Mouse (Mus musculus) bone marrow macrophage, adult 2 months (primary cell): ENCODE measurements around the gene Slc2a3. TPM values are rescaled to one million over a fixed set of nuclear protein-coding genes. Genes with fewer than 3 reads are reported as not detected.
"Not testable (repeated sequence)": the region's sequence is repeated elsewhere in the genome, so short reads cannot be mapped to it uniquely, and the experiment has no call there.

Source experiments
- H3K27ac ChIP-seq: 2 replicates; pipeline ENCODE4 v1.5.1; 2012; ENCODE audit warnings: low read depth, low read length; ENCODE audit not compliant: insufficient read depth
- H3K4me1 ChIP-seq: 2 replicates; pipeline ENCODE4 v1.6.1; 2012; ENCODE audit warnings: low read length; ENCODE audit not compliant: control insufficient read depth, insufficient read depth
- H3K4me3 ChIP-seq: 2 replicates; pipeline ENCODE4 v1.5.1; 2012; ENCODE audit warnings: mild to moderate bottlenecking, low read length, moderate library complexity; ENCODE audit not compliant: insufficient read depth
- CTCF ChIP-seq: IDR thresholded peaks from 2 replicates; pipeline ENCODE4 v1.5.1; 2012; ENCODE audit warnings: low read depth, mild to moderate bottlenecking, low read length, moderate library complexity
- POLR2A ChIP-seq: IDR thresholded peaks from 2 replicates; pipeline ENCODE4 v1.6.1; 2012; ENCODE audit warnings: mild to moderate bottlenecking, low read depth, low read length, borderline replicate concordance
- polyA plus RNA-seq: library from polyadenylated mRNA; stranded (reverse); fragments of >200 nt; gene quantifications from 2 replicates; pipeline ENCODE4 v1.2.4, GENCODE M21; 2012; ENCODE audit not compliant: missing spikeins, insufficient read depth, insufficient read length

Slc2a3 gene
- polyA plus RNA-seq, 1 experiment: 6.4 TPM

DNA sequence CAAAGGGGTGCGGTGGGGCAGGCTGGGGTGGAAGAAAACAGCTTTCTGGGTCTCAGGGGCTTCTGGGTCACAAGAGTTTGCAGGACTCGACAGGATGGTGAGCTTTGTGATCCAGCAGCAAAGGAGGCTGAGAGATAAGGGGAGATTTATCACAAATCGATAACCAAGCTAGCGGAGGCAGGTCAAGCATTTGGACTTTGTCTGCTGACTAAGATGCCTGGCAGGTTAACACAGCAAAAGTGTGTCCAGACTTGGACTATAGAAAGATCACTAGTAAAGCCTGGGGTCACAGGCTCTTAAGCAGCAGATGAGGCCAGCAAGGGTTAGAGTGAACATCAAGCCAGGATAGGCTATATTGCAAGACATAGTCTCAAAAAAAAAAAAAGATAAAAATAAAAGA lies 20.3 kb downstream of the Slc2a3 start:
- Histone ChIP-seq H3K4me3 (no peak overlapping the region), H3K4me1 (peaks cover 10% of the 10 kb centered on the region)
- TF ChIP-seq POLR2A (no peak), CTCF (no peak)

DNA sequence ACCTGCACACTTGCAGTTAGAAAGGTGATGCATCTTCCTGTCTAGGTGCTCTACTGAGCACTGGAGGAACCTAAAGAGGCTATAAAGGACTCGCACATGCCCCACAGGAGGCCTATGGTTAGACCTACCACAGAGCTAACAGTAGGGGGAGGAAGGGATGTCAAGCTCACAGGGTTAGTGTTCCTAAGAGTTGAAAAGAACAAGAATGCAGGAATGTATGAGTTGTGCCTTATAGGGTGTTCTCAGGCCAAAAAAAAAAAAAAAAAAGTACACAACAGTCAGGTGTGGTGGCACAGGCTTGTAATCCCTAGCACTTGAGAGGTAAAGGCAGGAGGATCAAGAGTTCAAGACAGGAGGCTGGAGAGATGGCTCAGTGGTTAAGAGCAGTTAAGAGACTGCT lies 21.5 kb downstream of the Slc2a3 start:
- TF ChIP-seq POLR2A: no peak
- TF ChIP-seq CTCF: no peak
- no peak overlapping the region for H3K4me3 ChIP-seq
- H3K4me1 ChIP-seq: peaks cover 10% of the 10 kb centered on the region
- no peak overlapping the region for H3K27ac ChIP-seq

More for the DNA sequence above, 20.3 kb downstream of the Slc2a3 start:
- H3K27ac ChIP-seq: no peak overlapping the region

DNA sequence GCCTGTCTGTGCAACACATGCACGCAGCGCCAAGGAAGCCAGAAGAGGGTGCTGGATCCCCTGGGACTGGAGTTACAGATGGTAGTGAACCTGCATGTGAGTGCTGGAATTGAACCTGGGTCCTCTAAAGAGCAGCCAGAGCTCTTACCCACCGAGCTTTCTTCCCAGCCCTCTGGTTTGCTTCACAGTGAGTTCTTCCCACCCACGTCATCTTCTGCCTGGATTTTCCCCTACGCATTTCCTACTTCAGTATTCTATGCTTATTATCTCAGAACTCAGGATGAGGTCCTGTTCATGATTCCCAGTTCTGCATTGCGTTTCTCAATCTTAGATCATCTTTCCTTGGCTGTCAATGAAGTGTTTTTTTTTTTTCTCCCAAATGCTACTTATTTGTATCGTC lies 25.4 kb downstream of the Slc2a3 start:
- H3K4me1 ChIP-seq: peaks cover 2% of the 10 kb centered on the region; the same call in 1 of the 2 replicates
- H3K27ac ChIP-seq: no peak overlapping the region
- H3K4me3 ChIP-seq: no peak overlapping the region
- TF ChIP-seq POLR2A: no peak
- no peak for TF ChIP-seq CTCF

DNA sequence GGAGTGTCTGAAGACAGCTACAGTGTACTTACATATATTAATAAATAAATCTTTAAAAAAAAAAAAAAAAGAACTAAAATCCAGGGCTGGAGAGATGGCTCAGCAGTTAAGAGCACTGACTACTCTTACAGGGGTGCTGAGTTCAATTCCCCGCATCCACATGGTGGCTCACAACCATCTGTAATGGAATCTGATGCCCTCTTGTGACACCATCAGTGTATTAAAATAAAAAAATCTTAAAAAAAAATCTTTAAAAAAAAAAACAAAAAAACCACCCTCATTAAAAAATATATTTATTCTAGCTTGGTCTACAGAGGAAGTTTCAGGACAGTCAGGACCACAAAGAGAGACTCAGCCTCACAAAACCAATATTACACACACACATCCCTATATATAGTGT lies 27.1 kb downstream of the Slc2a3 start:
- TF ChIP-seq CTCF (no peak), POLR2A (no peak)
- Histone ChIP-seq H3K27ac (no peak overlapping the region), H3K4me1 (peaks cover 2% of the 10 kb centered on the region; the same call in 1 of the 2 replicates), H3K4me3 (no peak overlapping the region)

DNA sequence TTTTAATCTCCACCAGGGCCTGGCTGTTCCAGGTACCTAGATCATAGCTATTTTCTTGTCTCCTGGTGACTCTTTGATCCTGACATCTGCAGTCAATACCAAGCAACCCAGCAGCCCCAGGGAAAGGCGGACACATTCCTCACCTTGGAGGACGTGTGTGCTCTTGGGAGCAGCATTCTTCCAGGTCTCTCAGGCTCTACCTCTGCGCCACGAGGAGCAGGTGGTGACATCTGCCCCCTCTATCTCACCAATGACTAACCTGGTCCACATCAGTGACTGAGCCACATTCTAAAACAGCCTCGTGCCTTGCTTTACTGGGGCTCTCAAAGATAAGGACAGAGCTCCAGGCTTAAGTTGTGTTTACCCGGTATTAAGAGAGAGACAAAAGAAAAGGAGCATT lies 28.7 kb downstream of the Slc2a3 start:
- H3K27ac ChIP-seq: no peak overlapping the region
- peaks cover 2% of the 10 kb centered on the region; the same call in 1 of the 2 replicates for H3K4me1 ChIP-seq
- H3K4me3 ChIP-seq: no peak overlapping the region
- no peak for TF ChIP-seq POLR2A

DNA sequence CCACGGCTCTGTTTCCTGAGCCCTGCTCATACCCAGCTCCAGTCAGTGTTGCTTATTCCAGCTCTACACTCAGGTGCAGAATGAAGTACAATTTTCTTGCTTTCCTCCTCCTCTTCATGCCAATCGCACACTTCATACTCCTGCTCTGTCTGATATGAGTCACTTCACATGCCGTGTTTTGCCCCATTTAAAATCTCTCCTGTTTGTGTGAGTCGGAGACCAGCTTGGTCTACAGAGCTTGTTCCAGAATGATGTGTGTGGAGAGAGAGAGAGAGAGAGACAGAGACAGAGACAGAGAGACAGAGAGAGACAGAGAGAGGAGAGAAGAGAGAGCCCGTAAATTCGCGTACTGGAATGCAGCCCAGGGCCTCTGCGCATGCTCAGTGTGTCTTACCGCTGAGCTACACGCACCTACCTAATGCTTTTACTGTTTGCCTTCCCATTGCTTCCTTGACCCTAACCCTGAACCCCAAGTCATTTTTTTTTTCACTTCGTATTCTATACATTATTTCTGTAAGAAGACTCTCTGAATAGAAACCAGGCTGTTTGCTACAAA lies 30.6 kb downstream of the Slc2a3 start:
- Histone ChIP-seq H3K27ac (no peak overlapping the region), H3K4me1 (peaks cover 2% of the 10 kb centered on the region; the same call in 1 of the 2 replicates), H3K4me3 (no peak overlapping the region)
- TF ChIP-seq CTCF (no peak), POLR2A (no peak)

DNA sequence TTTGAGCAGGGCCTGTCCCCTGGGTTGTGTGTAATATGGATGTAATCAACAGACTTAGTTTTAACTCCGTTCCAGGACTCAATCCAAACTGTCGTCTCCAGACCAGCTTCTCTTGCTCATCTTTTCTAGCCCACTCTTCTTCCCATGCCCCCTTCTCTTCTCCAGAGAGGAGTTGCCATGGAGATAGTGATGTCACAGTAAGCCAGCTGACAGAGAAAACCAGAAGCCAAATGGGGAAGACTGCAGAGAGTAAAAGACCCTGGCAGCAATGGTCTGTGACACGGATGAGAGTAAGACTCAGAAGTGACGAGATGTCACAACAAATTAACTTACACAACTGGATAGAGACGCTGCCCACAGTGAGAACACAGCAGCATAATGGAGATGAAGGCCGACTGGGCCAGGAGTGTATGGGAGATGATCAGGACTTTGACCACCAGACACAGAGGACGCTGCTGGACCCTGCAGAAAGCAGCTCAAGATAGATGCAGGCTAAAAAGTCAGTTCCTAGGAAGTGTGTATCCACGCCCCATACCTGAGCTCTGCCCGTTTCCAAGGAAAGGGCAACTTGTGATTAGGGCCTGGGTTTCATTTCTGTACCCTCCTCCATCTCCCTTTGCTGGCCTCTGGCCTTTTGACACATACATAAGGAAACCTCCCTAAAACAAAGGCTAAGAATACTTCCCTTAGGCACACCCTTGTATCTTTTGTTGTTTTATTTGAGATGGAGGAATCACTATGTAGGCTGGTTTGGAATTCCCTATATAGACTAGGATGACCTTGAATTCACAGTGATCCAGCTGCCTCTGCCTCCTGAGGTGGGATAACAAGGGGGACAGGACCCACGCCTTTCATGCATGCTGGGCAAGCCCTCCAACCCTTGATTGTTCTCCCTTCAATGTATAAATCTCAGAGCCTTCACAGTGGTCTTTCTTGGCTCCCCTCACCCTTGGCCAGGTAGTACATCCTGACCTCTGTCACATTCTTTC lies 31.4 kb downstream of the Slc2a3 start:
- Histone ChIP-seq H3K27ac (no peak overlapping the region), H3K4me3 (no peak overlapping the region), H3K4me1 (peaks cover 3% of the 10 kb centered on the region; the same call in 1 of the 2 replicates)
- TF ChIP-seq CTCF (no peak), POLR2A (no peak)

DNA sequence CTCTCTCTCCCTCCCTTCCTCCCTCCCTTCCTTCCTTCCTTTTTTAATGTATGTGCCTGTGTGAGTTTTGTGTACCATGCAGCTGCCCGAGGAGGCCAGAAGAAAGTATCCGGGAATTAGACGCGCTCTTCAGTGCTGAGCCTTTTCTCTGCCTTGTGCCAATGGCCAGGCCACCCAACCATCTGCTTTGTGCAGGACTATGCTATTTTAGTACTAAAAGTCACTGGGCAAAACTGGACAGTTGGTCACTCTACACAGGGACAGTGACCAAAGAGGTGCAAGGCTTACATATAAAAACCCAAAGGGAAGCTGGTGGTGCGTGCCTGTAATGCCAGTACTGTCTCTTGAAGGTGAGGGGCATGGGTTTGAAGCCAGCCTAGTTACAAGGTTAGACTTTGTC lies 33.2 kb downstream of the Slc2a3 start:
- Histone ChIP-seq H3K27ac (no peak overlapping the region), H3K4me3 (no peak overlapping the region), H3K4me1 (peaks cover 13% of the 10 kb centered on the region)
- TF ChIP-seq CTCF (no peak), POLR2A (no peak)

DNA sequence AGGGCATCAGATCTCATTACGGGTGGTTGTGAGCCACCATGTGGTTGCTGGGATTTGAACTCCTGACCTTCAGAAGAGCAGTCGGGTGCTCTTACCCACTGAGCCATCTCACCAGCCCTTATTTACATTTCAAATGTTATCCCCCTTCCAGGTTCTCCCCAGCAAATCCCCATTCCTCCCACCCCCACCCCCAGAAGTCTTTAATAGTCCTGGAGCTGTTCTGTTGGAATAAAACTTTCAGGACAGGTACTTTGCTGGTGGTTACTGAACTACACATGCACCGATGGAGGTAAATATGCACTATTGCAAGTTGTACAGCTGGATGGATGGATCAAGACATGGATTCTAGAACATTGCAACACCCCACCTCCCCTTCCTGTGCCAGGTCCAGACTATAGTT lies 34.4 kb downstream of the Slc2a3 start:
- H3K4me1 ChIP-seq: peaks cover 17% of the 10 kb centered on the region
- H3K27ac ChIP-seq, H3K4me3 ChIP-seq: not testable (repeated sequence)

DNA sequence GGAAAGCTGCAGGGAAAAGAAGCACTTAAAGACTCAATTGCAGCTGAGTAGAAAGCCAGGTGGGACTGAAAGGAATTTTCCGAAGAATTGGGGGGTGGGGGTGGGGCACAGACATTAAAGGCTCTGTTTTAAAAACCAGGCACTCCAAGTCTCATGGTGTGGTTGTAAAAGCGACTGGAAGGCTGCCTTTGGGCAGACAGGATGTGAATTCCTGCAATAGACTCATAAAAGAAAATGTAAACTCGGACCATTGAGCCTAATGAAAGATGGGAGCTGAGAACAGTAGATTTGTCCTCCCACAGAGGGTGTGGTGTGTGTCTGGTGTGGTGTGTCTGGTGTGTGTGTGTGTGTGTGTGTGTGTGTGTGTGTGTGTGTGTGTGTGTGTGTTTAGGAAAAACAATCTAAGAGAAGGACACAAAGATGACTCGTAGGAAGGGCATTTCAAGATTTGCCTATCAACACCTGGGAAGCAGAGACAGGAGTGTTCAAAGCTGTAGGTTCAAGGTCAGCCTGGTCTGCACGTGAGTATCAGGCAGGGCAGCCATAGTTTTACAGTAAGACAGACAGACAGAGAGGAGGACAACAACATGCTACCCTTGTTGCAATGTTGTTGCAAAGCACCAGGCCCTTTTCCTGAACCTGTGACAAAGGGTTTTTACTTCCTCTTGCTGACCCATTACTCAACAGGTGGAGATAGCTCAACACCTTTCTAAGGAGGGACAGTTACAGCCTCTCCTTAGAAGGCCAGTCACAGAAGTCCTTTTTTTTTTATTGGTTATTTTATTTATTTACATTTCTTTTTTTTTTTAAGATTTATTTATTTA lies 35.1 kb downstream of the Slc2a3 start:
- Histone ChIP-seq H3K4me1 (peaks cover 17% of the 10 kb centered on the region), H3K4me3 (no peak overlapping the region), H3K27ac (no peak overlapping the region)
- TF ChIP-seq CTCF: no peak
- no peak for TF ChIP-seq POLR2A
